Mouse (Mus musculus) liver, embryonic 16.5 days (tissue): ENCODE measurements at regions not wholly inside any gene's neighbourhood (a gene's known extent, or its start where the extent isn't known, plus 50 kb on each side); places are given as distances from the start of the nearest gene placed in this dataset.

Experiments
- ATAC-seq: fragments of 200-750 bp; cut with Nextera tagmentation; 2 replicates; pipeline ENCODE4 v1.8.0; 2017; ENCODE audit warnings: low read depth, mild to moderate bottlenecking, moderate number of reproducible peaks, moderate library complexity
- H3K27ac ChIP-seq: fragments of 300-500 bp; sonication (generic); 2 replicates; pipeline ENCODE4 v1.5.1; 2014; ENCODE audit warnings: mild to moderate bottlenecking, low read length
- H3K27me3 ChIP-seq: fragments of 300-500 bp; sonication (generic); 2 replicates; pipeline ENCODE4 v1.6.1; 2014; ENCODE audit warnings: low read depth, low read length, mixed read lengths; ENCODE audit not compliant: control insufficient read depth, insufficient read depth
- H3K36me3 ChIP-seq: fragments of 300-500 bp; sonication (generic); 2 replicates; pipeline ENCODE4 v1.6.1; 2014; ENCODE audit warnings: mild to moderate bottlenecking; ENCODE audit not compliant: control insufficient read depth, insufficient read depth
- H3K4me1 ChIP-seq: fragments of 300-500 bp; sonication (generic); 2 replicates; pipeline ENCODE4 v1.6.1; 2014; ENCODE audit warnings: low read depth, low read length, mixed read lengths; ENCODE audit not compliant: control insufficient read depth
- H3K4me2 ChIP-seq: fragments of 300-500 bp; sonication (generic); 2 replicates; pipeline ENCODE4 v1.6.1; 2014; ENCODE audit warnings: low read depth, low read length, mixed read lengths
- H3K4me3 ChIP-seq: fragments of 300-500 bp; sonication (generic); 2 replicates; pipeline ENCODE4 v1.5.1; 2014; ENCODE audit warnings: low read depth, mild to moderate bottlenecking, low read length
- H3K9ac ChIP-seq: fragments of 300-500 bp; sonication (generic); 2 replicates; pipeline ENCODE4 v1.6.1; 2014; ENCODE audit warnings: low read depth, low read length
- H3K9me3 ChIP-seq: fragments of 300-500 bp; sonication (generic); replicated peaks from 2 replicates; pipeline ENCODE4 v1.6.1; 2016; ENCODE audit warnings: low read length; ENCODE audit not compliant: control insufficient read depth
- WGBS: fragments of 180-500 bp; shearing (Covaris S2); extraction: QIAGEN DNeasy Blood & Tissue Kit; methylation state at CpG from one replicate; pipeline ENCODE4 v1.1.7; 2014; ENCODE audit not compliant: insufficient replicate concordance; 5-methylcytosine and 5-hydroxymethylcytosine counted together

DNA sequence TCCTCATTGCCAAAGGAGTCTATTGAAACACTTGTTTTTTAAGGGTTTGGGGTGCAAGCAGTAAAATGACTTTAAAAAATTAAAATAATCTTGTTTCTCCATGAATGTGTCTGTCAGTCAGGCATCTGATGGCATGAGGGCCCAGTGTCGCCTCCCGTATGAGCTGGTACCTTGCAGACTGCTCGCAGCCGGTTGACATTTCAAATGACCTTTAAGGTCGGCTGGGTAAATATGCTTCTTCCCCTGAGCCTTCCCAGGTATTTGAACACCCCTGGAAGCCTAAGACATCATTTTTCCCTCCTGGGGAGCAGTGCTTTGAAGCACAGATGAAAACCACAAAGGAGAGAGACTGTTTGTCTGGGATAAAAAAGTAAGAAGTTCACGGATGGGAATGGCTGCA lies 52.2 kb upstream of the Lclat1 start:
- H3K36me3 ChIP-seq = no peaks in the 10 kb centered on the region

DNA sequence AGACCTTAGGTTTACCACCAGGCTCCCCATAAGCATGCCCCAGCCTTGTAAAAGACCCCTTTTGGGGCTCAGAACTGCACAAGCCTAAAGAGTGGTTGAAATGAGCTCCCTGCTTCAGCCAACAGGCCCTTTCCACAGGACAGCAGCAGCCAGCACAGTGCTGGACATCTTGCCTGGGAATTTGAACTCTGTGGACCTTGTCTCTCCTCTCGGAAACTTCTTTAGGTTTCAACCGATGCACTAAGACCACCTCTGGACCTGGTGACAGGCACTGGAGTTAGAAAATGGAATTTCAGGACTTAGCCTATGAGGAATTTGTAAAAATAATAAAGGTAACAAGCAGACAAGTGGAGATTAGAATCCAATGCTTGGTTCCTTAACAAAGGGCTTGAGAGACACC lies 51.2 kb upstream of the Lclat1 start:
- H3K36me3 ChIP-seq = no peaks in the 10 kb centered on the region
- ATAC-seq = no peak
- H3K27ac ChIP-seq = no peak overlapping the region
- no peak overlapping the region for H3K4me3 ChIP-seq
- no peaks in the 10 kb centered on the region for H3K9me3 ChIP-seq
- no peaks in the 10 kb centered on the region for H3K27me3 ChIP-seq
- no peak overlapping the region for H3K4me2 ChIP-seq
- H3K9ac ChIP-seq = no peak overlapping the region
- WGBS = 67% methylated on average over 2 of the region's 2 CpGs
- H3K4me1 ChIP-seq = no peaks in the 10 kb centered on the region

More for the DNA sequence above, 52.2 kb upstream of the Lclat1 start:
- Histone ChIP-seq H3K9ac (no peak overlapping the region), H3K27ac (no peak overlapping the region), H3K4me3 (no peak overlapping the region), H3K27me3 (no peaks in the 10 kb centered on the region), H3K9me3 (no peaks in the 10 kb centered on the region), H3K4me1 (no peaks in the 10 kb centered on the region), H3K4me2 (no peak overlapping the region)
- WGBS = 65% methylated on average over 6 of the region's 6 CpGs
- ATAC-seq = no peak
